1 mouse cellular context compared by ENCODE assay signal in the genomic region with DNA sequence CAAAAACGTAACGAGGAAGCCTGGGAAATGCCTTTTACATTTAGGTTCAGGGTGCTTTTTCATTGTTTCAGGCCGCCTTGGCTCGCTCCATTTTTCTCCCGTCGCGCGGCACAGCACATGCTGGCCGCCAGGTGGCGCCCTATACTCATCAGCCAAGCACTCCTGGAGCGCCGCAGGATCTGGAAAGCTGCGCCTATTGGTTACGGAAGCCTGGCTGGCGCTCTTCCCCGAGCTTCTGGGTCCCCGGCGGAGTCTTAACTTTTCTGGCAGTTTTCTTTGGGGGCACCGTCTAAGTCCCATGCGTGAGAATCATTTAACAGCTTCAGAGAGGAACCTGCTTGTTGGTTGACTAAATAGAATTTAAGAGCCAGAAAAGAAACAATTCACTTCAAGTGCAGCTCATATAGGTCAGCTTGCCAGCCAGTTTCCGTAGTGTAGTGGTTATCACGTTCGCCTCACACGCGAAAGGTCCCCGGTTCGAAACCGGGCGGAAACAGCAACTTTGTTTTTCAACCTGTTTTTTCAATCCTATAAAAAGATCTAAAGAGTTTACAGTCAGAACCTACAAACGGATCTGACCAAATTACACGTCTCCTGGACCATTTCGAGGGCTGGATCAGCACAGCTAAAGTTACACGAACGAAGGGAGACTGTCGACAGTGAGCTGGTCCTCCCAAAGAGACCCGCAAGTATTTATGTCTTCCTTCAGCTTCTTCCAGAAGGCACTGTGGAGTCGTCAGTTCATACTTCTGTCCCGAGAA.
TF ChIP-seq lines count a peak whose summit lies in the region.

No protein-coding gene starts in this region.

TF ChIP-seq in CH12.LX, 34 proteins besides CTCF, POLR2A, EP300 and RAD21:
- TF ChIP-seq ZMIZ1 (IDR thresholded peaks at IDR 0.05; ENCODE audit: low read depth, low read length), result no peak
- peak; percentile 82 for TF ChIP-seq SMC3 (IDR thresholded peaks at IDR 0.05; ENCODE audit: low read depth, low read length)
- TF ChIP-seq JUN (IDR thresholded peaks at IDR 0.05; ENCODE audit: insufficient read depth, low read depth, low read length), result no peak
- no peak for TF ChIP-seq NELFE (IDR thresholded peaks at IDR 0.05; ENCODE audit: low read depth, low read length)
- TF ChIP-seq USF1 (IDR thresholded peaks at IDR 0.05; ENCODE audit: low read depth, low read length), result no peak
- no peak for TF ChIP-seq PAX5 (IDR thresholded peaks at IDR 0.05; ENCODE audit: low read length)
- peak; percentile 81; the same call in 1 of the 2 replicates for TF ChIP-seq MXI1 (IDR thresholded peaks at IDR 0.05; ENCODE audit: low read depth, low read length)
- TF ChIP-seq TBP (conservative IDR thresholded peaks at IDR 0.05; ENCODE audit: low read depth, low read length), result peak; percentile 100
- TF ChIP-seq JUND (conservative IDR thresholded peaks at IDR 0.05; ENCODE audit: low read depth, low read length), result peak; percentile 5; the same call in 1 of the 2 replicates
- peak; percentile 28 for TF ChIP-seq ZC3H11A (IDR thresholded peaks at IDR 0.05; ENCODE audit: low read depth, low read length)
- no peak for TF ChIP-seq ZKSCAN1 (IDR thresholded peaks at IDR 0.05; ENCODE audit: borderline replicate concordance, low read depth, low read length)
- peak; percentile 41; the same call in 1 of the 2 replicates for TF ChIP-seq MAZ (IDR thresholded peaks at IDR 0.05; ENCODE audit: low read depth, low read length)
- peak; percentile 37; the same call in 1 of the 2 replicates for TF ChIP-seq IRF4 (IDR thresholded peaks at IDR 0.05; ENCODE audit: low read depth, low read length)
- TF ChIP-seq MAX (IDR thresholded peaks at IDR 0.05; ENCODE audit: low read length), result peak; percentile 85
- no peak for TF ChIP-seq CHD2 (IDR thresholded peaks at IDR 0.05; ENCODE audit: low read length)
- TF ChIP-seq MYC (IDR thresholded peaks at IDR 0.05; ENCODE audit: low read depth, low read length), result 0 out of 2 replicates have a peak, but pooled peaks have one; percentile 39
- peak; percentile 50; the same call in 1 of the 2 replicates for TF ChIP-seq SIN3A (IDR thresholded peaks at IDR 0.05; ENCODE audit: low read length)
- no peak for TF ChIP-seq POLR2AphosphoS2 (IDR thresholded peaks at IDR 0.05; ENCODE audit: low read depth, low read length)
- TF ChIP-seq RCOR1 (conservative IDR thresholded peaks at IDR 0.05; ENCODE audit: low read depth, low read length), result no peak
- TF ChIP-seq NRF1 (IDR thresholded peaks at IDR 0.05; ENCODE audit: low read depth, low read length), result peak; percentile 65
- no peak for TF ChIP-seq GABPA (IDR thresholded peaks at IDR 0.05; ENCODE audit: insufficient replicate concordance, low read depth, low read length)
- TF ChIP-seq HCFC1 (IDR thresholded peaks at IDR 0.05; ENCODE audit: low read depth, low read length), result peak; percentile 50
- peak; percentile 52; the same call in 1 of the 2 replicates for TF ChIP-seq MEF2A (IDR thresholded peaks at IDR 0.05; ENCODE audit: borderline replicate concordance, low read depth, low read length)
- peak; percentile 96 for TF ChIP-seq MAFK (IDR thresholded peaks at IDR 0.05; ENCODE audit: insufficient replicate concordance, low read length)
- no peak for TF ChIP-seq CHD1 (IDR thresholded peaks at IDR 0.05; ENCODE audit: low read depth, low read length)
- no peak for TF ChIP-seq ETS1 (conservative IDR thresholded peaks at IDR 0.05; ENCODE audit: low read depth, low read length)
- TF ChIP-seq USF2 (conservative IDR thresholded peaks at IDR 0.05; ENCODE audit: low read depth, low read length), result no peak
- TF ChIP-seq BHLHE40 (IDR thresholded peaks at IDR 0.05; ENCODE audit: low read depth, low read length), result peak; percentile 75; the same call in 1 of the 2 replicates
- TF ChIP-seq ELF1 (IDR thresholded peaks at IDR 0.05; ENCODE audit: low read depth, low read length), result peak; percentile 96
- TF ChIP-seq UBTF (IDR thresholded peaks at IDR 0.05; ENCODE audit: low read depth, low read length), result no peak
- TF ChIP-seq ZNF384 (IDR thresholded peaks at IDR 0.05; ENCODE audit: low read depth, low read length), result peak; percentile 56
- TF ChIP-seq KAT2A (IDR thresholded peaks at IDR 0.05; ENCODE audit: insufficient replicate concordance, low read length), result peak; percentile 78; the same call in 1 of the 2 replicates
- peak; percentile 40; the same call in 1 of the 2 replicates for TF ChIP-seq TCF12 (IDR thresholded peaks at IDR 0.05; ENCODE audit: low read depth, low read length)
- peak; percentile 16; the same call in 1 of the 2 replicates for TF ChIP-seq E2F4 (IDR thresholded peaks at IDR 0.05; ENCODE audit: insufficient replicate concordance, low read depth, low read length)
